Mouse (Mus musculus) Muller cell, postnatal 12 days (primary cell): ENCODE data around the gene Nr3c2.
A peak's percentile ranks its signal among the peaks of the same experiment; 100 is the strongest.

Experiments
- DNase-seq: peaks from one replicate; pipeline ENCODE4 v3.0.0-alpha.2; 2015; ENCODE audit errors: inconsistent ontology term

Nr3c2 gene

DNA sequence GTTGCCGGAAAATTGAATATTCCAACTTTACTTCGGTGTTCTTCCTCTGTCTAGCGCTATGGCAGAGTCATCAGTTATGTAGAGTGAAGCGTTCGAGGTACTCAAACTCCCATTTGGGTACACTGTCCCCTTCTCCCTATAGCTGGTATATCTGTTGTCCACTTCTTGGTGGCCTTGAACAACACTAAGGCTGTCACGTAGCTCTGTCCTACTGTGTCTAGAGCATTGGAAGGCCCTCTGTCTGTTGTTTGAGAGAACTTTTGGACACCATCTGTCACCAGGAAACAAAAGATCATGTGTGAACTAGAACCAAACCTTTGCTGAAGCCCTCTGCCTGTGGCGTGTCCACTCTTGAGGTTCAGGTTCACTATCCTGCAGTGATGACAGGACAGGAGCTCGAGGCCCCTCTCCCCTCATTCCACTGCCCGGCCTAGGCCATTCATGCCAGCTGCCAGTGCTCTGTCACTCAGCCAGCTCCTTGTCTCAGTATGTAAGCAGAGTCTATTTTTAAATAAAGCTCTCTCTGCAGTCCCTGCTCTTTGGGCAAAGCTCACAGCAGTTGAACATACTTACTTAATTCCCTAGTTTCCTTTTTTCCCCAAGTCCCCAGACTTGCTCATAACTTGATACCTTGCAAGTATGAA, 72.6 kb downstream of the Nr3c2 start:
- no peak for DNase-seq

GRCm38 (mm10) chr8:76972947-76973552, 73.8 kb downstream of the Nr3c2 start:
- peak; percentile 85 for DNase-seq

DNA sequence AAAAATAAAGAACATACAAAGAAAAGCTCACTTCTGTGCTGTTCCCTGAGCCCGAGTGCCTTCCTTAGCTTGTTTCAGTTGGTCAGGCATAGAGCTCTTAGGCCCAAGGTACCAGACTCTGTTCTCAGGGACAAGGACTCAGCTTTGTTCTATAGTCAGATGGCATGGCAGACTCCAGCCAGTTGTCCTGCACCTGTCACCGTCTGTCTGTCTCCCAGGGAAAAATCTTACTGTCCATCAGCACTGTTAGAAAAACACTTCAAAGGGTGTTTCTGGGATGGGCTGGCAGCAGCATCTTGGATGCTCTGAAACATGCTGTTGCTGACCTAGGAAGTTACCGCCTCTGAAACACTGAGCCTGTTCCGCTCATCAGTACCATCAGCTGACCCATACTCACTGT, 78.7 kb downstream of the Nr3c2 start:
- DNase-seq: no peak

DNA sequence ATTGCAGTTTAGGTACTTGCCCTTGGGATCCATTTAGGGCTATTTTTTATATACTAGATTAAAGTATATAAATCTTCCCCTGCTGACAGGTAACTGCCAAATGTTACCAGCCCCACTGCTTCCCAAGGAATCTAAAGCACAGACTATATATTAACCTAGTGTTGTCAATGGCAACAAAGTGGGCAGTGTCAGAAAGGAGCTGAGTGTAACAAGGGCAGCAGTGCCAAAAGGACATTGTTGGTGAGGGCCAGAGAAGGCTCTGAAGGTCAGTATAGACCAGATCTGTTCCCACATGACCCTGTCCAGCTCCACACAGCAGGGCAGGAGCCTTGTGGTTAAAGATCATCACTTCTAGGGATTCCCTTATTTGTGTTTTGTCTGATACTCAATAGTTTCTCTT, 84.8 kb downstream of the Nr3c2 start:
- no peak for DNase-seq

DNA sequence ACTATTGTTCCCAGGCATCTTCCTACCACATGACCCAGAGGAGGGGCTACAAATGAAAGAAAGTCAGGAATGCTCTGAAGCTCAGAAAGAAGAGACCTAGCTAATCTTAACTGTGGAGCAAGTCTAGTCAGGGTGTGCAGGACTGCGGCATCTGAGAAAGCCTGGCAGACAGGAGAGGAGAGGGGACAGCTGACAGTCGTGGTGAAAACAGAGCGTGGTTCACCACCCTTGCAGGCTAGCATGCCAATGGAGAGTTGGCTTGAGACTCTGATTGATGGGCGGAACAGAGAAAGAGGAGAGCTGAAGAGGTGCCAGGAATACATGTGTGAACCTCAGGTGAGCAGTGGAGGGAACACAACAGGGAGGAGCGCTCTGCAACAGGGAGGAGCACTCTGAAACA, 85.6 kb downstream of the Nr3c2 start:
- no peak for DNase-seq

- DNase-seq: peak; percentile 47
Observed at GRCm38 (mm10) chr8:76987876-76988275, 88.6 kb downstream of the Nr3c2 start.

- no peak for DNase-seq
Observed at GRCm38 (mm10) chr8:76998276-76998675, 99.0 kb downstream of the Nr3c2 start.

GRCm38 (mm10) chr8:77009425-77009824, 110.2 kb downstream of the Nr3c2 start:
- DNase-seq: peak; percentile 66

DNA sequence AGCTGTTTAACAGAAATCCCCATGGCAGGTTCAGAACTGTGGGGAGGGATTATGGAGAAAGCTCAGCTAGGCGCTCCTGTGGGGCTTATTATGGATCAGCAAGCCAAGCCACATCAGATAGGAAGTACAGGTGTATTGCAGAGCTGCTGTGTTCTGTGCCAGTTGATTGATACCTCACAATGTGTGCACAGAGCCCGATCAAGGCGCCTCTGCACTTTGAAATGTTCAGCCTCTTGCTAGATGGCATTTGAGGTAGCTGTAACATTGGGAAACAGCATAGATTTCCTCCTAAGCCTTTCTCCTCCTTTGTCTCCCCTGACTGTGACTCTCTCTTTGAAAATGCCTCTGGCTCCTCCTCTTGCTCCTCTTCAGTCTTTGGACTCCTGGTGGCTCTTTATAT, 112.7 kb downstream of the Nr3c2 start:
- DNase-seq: no peak

DNA sequence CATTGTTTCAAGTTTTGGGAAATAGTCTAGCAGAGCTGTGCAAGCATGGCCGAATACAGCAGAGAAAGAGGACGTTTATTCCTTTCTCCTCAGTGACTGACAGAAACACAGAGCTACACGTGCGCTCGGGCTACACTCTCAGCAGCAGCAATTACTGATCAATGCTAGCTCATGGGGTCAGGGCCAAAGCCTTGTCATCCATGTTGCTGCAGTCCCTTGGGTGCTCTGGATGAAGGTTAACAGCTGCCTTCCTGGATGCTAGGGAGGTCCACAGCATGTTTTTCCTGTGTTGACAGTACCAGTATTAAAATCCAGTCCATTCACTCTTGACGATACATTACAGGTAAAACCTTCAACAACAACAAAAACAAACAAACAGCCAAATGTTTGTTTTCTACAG, 113.4 kb downstream of the Nr3c2 start:
- DNase-seq: no peak

DNA sequence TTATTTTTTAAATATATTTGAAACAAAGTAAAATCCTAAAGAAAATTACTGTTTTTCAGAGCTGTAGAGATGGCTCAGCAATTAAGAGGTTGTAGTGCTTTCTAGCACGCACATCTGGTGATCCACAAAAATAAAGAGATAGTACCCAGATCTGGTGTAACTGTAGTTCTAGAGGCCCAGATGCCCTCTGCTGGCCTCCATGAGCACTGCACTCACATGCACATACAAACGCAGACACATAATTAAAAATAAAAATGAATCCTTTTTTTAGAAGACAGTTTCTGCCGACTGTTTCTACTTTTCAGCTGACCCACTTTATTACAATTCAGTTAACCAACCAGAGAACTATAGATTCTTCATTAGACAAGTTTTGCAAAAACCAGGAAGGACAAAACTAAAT, 117.5 kb downstream of the Nr3c2 start:
- no peak for DNase-seq

GRCm38 (mm10) chr8:77023837-77024710, 124.8 kb downstream of the Nr3c2 start:
- DNase-seq: no peak

DNA sequence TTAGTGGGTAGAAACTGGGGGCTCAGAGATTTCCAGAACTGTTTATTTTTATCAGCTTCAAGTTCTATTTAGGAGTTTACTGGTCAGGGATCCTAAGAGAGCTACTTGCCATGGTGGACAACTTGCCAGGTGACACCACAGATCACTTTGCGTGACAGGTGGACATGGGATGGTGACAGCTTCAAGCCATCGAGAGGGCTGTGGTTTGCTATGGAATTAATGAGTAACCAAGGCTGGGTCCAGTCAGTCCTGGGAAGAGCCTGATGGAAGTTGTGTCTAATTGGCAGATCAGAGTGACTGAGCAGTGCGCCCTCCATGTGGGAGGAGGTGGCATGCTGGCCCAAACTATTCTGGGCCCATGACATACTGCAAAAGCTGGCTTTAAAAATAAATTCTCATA, 132.0 kb downstream of the Nr3c2 start:
- DNase-seq: no peak

DNA sequence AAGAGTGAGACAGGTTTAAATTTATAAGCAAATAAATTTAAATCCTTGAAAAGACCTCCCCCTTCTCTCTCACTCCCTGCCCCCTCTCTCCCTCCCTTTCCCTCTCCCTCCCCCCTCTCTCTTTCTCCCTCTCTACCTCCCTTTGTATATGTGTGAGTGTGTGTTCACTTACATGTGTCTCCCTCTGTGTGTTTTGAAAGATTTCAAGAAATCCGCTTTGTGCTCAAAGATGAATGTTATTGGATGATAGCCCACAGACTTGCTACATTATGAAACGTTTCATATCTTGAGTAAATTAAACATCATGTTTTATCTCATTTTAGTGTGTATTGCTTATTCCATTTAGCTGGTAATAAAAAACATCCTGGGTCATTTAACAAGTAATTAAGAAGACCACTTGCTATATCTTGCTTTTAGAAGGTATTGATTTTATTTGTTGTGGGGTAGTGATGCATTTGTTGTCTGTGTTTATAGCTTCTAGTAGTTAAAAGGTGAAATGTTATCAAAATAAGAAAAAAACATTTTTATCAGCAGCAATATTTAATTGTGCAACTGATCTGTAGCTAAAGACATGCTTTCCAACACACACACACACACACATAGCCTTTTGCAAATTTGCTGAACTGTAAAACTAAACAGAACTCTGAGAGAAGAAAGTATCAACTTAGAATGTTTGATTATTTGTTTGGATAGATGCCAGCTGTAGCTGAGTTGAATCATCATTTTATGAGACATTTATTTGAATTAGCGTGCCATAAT, 134.6 kb downstream of the Nr3c2 start:
- DNase-seq: no peak

- DNase-seq: no peak
Observed at GRCm38 (mm10) chr8:77034465-77034829, 135.2 kb downstream of the Nr3c2 start.

DNA sequence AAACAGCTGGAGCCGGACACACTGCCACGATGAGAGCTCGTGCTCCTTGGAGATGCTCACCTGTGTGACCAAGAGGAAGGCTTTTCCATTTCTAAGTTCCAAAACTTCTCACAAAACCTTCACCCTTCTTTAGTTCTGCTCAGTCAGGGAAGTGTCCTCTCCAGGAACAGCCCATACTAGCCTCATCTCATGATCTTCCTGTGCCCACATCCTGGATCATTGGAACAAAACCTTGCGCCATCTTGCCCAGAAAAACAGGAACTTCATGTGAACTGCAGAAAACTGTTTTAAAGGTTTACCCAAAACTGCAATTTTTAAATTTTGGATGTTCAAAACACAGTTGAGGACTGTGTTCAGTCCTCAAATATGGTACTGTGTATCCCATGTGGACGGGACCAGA, 142.0 kb downstream of the Nr3c2 start:
- no peak for DNase-seq

- no peak for DNase-seq
Observed at GRCm38 (mm10) chr8:77044849-77045248, 145.6 kb downstream of the Nr3c2 start.

- no peak for DNase-seq
Observed at GRCm38 (mm10) chr8:77045711-77046110, 146.5 kb downstream of the Nr3c2 start.

- no peak for DNase-seq
Observed at GRCm38 (mm10) chr8:77046217-77046616, 147.0 kb downstream of the Nr3c2 start.

GRCm38 (mm10) chr8:77046731-77047130, 147.5 kb downstream of the Nr3c2 start:
- DNase-seq: no peak

DNA sequence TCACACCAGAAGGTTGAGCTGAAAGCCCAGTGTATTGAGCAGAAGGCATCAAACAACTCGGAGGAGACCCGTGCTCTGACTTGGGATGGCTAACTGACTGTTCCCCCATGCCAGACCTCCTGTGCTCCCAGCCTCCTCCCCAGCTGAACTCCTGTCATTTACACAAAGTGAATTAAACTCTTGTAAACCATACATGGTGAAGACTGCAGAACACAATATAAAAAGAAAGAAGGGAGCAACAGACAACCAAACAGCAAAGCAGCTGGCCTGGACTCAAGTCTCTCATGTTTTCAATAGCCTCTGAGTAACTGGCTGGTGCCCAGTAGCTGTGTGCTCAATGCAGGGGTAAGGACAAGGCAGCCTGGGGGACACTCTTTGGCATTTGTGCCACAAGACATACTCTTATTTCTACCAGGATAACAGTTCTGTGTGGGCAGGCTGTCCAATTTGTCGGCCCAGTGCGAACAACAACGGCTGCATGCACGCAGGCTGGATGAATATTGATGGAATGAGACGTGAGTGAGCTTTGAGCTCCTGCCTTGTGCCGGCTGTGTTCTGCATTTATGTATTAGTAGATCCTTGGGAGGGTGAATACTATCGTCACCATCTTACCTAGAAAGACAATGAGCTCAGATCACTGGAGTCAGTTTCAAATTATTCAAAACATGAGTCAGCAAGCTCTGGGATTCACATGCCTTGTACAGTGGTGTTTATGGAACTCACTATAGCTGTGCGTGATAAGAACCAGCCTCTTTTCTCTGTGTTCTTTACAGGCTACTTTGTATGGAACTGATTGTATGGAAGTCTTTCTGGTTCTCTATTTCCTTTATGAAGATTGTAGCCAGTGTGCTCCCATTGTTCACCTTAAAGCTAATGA, 152.4 kb downstream of the Nr3c2 start:
- peak; percentile 32 for DNase-seq
